Mouse (Mus musculus): Measurements from ENCODE around the gene Gm45837. TPM values are rescaled to one million over a fixed set of nuclear protein-coding genes. Genes with fewer than 3 reads are reported as not detected.

Gene Gm45837
- polyA plus RNA-seq, 2 experiments: not detected

DNA sequence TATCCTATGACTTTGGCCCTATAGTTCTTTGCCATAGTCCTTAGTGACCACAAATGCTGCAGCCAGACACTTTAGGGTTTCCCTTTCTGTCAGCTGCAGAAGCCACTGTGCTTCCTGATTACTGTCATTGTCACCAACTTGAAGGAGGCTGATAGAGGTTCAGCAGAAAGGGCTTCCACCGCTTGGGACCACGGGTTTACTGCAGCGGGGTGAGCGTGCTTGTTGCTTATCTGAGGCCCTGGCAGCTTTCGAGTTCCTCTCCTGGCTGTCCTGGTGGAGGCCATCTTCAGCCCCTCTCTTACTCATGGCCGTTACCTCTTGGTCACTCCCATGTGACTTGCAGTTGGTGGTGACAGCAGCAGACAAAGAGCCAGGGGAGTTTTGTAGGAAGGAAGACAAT is 21.4 kb upstream of the Gm45837 start:
- ATAC-seq (ENCODE audit: insufficient read depth) (no peak), DNase-seq (ENCODE audit: low read depth in 3 of 3, low spot score in 3 of 3) (no peak)
- Histone ChIP-seq H3K36me3 (replicated peaks; ENCODE audit: control insufficient read depth, insufficient read depth, low read depth) (no peaks in the 10 kb centered on the region), H3K27me3 (ENCODE audit: control insufficient read depth, insufficient read depth, low read length) (no peaks in the 10 kb centered on the region), H3K4me1 (replicated peaks; ENCODE audit: control insufficient read depth in 2 of 2, insufficient read depth in 2 of 2, low read length in 1 of 2) (peaks cover 5 to 16% of the 10 kb centered on the region in 2 experiments), H3K4me3 (ENCODE audit: insufficient read depth in 1 of 2, low read depth in 2 of 2, low read length in 2 of 2) (no peak overlapping the region), H3K9me3 (ENCODE audit: control insufficient read depth, low read length) (no peaks in the 10 kb centered on the region), H3K27ac (no peak overlapping the region), H3K9ac (replicated peaks) (no peak overlapping the region), H3K4me2 (ENCODE audit: low read depth) (no peak overlapping the region)
- TF ChIP-seq EP300 (IDR thresholded peaks at IDR 0.05; ENCODE audit: low read depth) (no peak), CTCF (IDR thresholded peaks at IDR 0.05; ENCODE audit: low read depth) (no peak)
- 18% methylated on average over 6 of the region's 6 CpGs for WGBS (ENCODE audit: insufficient replicate concordance)

DNA sequence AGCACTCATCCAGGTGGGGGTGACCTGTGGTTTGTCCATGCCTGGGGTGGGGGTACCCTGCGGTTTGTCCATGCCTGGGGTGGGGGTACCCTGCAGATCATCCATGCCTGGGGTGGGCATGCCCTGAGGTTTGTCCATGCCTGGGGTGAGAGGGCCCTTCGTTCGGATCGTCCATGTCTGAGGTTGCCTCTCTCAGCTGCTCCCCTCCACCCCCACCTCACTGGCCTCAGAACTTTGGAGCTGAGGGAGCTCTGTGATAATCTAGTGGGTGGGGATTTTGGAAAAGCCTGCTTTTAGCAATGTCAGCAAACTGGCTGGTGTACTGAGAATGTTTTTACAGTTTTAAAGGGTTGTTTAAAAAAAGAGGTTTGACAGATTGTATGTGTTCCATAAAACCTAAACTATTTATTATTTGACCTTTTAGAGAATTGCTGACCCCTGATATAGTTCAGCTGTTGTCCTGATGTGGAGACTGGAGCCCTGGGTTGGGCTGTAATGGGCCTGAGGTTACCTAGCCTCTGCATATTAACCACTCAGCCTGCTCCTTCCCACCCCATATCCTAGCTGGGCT is 18.7 kb upstream of the Gm45837 start:
- Histone ChIP-seq H3K27me3 (ENCODE audit: control insufficient read depth, insufficient read depth, low read length) (no peaks in the 10 kb centered on the region), H3K36me3 (replicated peaks; ENCODE audit: control insufficient read depth, insufficient read depth, low read depth) (no peaks in the 10 kb centered on the region), H3K4me2 (ENCODE audit: low read depth) (no peak overlapping the region), H3K4me1 (replicated peaks; ENCODE audit: control insufficient read depth in 2 of 2, insufficient read depth in 2 of 2, low read length in 1 of 2) (no peaks in the 10 kb centered on the region; a peak in 1 of 4 replicates), H3K27ac (no peak overlapping the region), H3K4me3 (ENCODE audit: insufficient read depth in 1 of 2, low read depth in 2 of 2, low read length in 2 of 2) (no peak overlapping the region), H3K9ac (replicated peaks) (no peak overlapping the region), H3K9me3 (ENCODE audit: control insufficient read depth, low read length) (no peaks in the 10 kb centered on the region)
- ATAC-seq (ENCODE audit: insufficient read depth) (no peak), DNase-seq (ENCODE audit: low read depth in 3 of 3, low spot score in 3 of 3) (no peak)
- TF ChIP-seq EP300 (IDR thresholded peaks at IDR 0.05; ENCODE audit: low read depth) (no peak), CTCF (IDR thresholded peaks at IDR 0.05; ENCODE audit: low read depth) (no peak)
- WGBS (ENCODE audit: insufficient replicate concordance): 59% methylated on average over 4 of the region's 4 CpGs

DNA sequence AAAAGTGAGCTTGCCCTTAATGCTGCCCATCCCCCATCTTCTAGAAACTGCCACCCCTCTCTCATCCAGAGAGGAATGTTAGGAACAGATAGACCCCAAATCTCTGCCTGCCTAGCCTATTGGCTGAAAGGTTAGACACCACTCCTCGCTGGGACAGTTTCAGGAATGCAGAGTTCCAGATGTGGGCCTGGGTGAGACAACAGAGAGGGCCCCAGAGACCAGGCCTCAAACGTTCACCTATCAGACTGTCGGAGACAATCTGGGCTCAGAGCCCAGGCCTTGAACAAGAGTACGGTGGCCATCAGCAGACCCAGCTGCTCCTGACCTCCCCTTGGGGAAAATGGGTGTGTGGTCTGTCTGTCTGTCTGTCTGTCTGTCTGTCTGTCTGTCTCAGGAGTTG is 17.7 kb upstream of the Gm45837 start:
- no peaks in the 10 kb centered on the region for H3K36me3 ChIP-seq (replicated peaks; ENCODE audit: control insufficient read depth, insufficient read depth, low read depth)
- no peaks in the 10 kb centered on the region for H3K27me3 ChIP-seq (ENCODE audit: control insufficient read depth, insufficient read depth, low read length)
- no peaks in the 10 kb centered on the region for H3K9me3 ChIP-seq (ENCODE audit: control insufficient read depth, low read length)
- H3K9ac ChIP-seq (replicated peaks): no peak overlapping the region
- WGBS (ENCODE audit: insufficient replicate concordance): 56% methylated on average over 4 of the region's 4 CpGs
- no peak for ATAC-seq (ENCODE audit: insufficient read depth)
- DNase-seq (ENCODE audit: low read depth in 3 of 3, low spot score in 3 of 3): no peak
- H3K27ac ChIP-seq: no peak overlapping the region
- no peak overlapping the region for H3K4me3 ChIP-seq (ENCODE audit: insufficient read depth in 1 of 2, low read depth in 2 of 2, low read length in 2 of 2)
- TF ChIP-seq CTCF (IDR thresholded peaks at IDR 0.05; ENCODE audit: low read depth): no peak
- no peaks in the 10 kb centered on the region; a peak in 1 of 4 replicates for H3K4me1 ChIP-seq (replicated peaks; ENCODE audit: control insufficient read depth in 2 of 2, insufficient read depth in 2 of 2, low read length in 1 of 2)
- H3K4me2 ChIP-seq (ENCODE audit: low read depth): no peak overlapping the region

DNA sequence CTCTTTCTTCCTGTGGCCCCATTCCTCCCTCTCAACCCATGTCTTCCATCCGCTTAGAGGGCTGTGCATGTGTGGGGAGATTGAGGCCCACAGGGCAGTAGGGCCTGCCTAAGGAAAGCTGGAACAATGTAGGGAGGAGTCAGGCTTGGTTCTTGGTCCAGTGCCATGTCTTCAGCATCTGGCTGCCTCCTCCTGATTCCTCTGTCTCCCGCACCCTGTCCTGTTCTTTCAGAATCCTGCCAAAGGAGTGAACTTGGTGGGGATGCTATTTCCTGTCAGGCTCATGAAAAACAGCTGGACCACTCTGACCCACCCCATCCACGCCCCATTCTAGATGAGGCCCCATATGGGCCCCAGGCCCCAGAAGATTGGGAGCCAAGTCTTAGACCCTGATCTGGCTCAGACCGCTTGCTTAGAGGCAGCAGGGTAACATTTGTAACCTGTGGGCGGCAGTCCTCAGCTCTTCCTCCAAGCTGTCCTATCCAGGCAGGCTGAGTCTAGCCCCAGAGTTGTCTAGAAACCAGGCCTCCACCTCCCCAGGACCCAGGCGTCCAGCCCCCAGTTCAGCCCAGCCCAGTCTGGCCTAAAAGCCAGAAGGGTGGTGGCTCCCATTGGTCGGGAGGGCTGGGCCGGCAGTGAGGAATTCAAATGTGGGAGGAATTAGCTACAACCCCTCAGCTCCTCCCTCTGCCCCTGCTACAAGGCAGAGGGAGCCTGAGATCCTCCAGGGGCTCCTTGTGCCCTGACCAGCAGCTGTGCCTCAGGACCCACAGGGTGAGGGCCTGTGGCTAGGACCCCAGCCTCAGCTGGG is 16.8 kb upstream of the Gm45837 start:
- Histone ChIP-seq H3K27me3 (ENCODE audit: control insufficient read depth, insufficient read depth, low read length) (no peaks in the 10 kb centered on the region), H3K4me2 (ENCODE audit: low read depth) (no peak overlapping the region), H3K27ac (no peak overlapping the region), H3K4me3 (ENCODE audit: insufficient read depth in 1 of 2, low read depth in 2 of 2, low read length in 2 of 2) (peak overlapping the region in 1 of 2 experiments; percentile 12; a peak in 1 of 4 replicates), H3K9ac (replicated peaks) (no peak overlapping the region), H3K4me1 (replicated peaks; ENCODE audit: control insufficient read depth in 2 of 2, insufficient read depth in 2 of 2, low read length in 1 of 2) (no peaks in the 10 kb centered on the region; a peak in 1 of 4 replicates), H3K36me3 (replicated peaks; ENCODE audit: control insufficient read depth, insufficient read depth, low read depth) (no peaks in the 10 kb centered on the region), H3K9me3 (ENCODE audit: control insufficient read depth, low read length) (no peaks in the 10 kb centered on the region)
- ATAC-seq (ENCODE audit: insufficient read depth) (peak; percentile 42; the same call in 1 of the 2 replicates), DNase-seq (ENCODE audit: low read depth in 3 of 3, low spot score in 3 of 3) (no peak)
- WGBS (ENCODE audit: insufficient replicate concordance): 59% methylated on average over 8 of the region's 8 CpGs
- no peak for TF ChIP-seq EP300 (IDR thresholded peaks at IDR 0.05; ENCODE audit: low read depth)
- TF ChIP-seq CTCF (IDR thresholded peaks at IDR 0.05; ENCODE audit: low read depth): no peak

DNA sequence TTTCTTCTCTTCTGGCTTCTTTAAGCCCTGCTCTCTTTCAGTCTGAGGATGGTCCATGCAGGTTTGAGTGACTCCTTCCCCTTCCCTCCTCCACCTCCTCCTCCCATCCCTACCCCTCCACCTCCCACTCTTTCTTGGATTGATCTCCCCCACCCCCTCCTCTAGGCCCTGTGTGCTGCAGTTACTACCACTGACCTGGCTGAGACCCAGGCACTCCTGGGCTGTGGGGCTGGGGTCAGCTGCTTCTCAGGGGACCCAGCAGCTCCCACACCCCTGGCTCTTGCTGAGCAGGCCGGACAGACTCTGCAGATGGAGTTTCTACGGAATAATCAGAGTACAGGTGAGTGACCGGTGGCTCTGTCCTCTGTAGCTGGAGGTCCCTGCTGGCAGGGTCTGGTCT is 16.1 kb upstream of the Gm45837 start:
- Histone ChIP-seq H3K4me3 (ENCODE audit: insufficient read depth in 1 of 2, low read depth in 2 of 2, low read length in 2 of 2) (peak overlapping the region in 1 of 2 experiments; percentile 12; a peak in 1 of 4 replicates), H3K9me3 (ENCODE audit: control insufficient read depth, low read length) (no peaks in the 10 kb centered on the region), H3K9ac (replicated peaks) (no peak overlapping the region), H3K4me2 (ENCODE audit: low read depth) (no peak overlapping the region), H3K4me1 (replicated peaks; ENCODE audit: control insufficient read depth in 2 of 2, insufficient read depth in 2 of 2, low read length in 1 of 2) (no peaks in the 10 kb centered on the region; a peak in 1 of 4 replicates), H3K36me3 (replicated peaks; ENCODE audit: control insufficient read depth, insufficient read depth, low read depth) (no peaks in the 10 kb centered on the region), H3K27ac (no peak overlapping the region), H3K27me3 (ENCODE audit: control insufficient read depth, insufficient read depth, low read length) (no peaks in the 10 kb centered on the region)
- TF ChIP-seq EP300 (IDR thresholded peaks at IDR 0.05; ENCODE audit: low read depth) (no peak), CTCF (IDR thresholded peaks at IDR 0.05; ENCODE audit: low read depth) (no peak)
- ATAC-seq (ENCODE audit: insufficient read depth): no peak
- 85% methylated on average over 3 of the region's 3 CpGs for whole genome bisulfite sequencing (ENCODE audit: insufficient replicate concordance)
- DNase-seq (ENCODE audit: low read depth in 3 of 3, low spot score in 3 of 3): no peak

Measured in liver, embryonic 14.5 days (tissue).